Mouse (Mus musculus): Measurements from ENCODE around the gene Cnbd2. TPM values are rescaled to one million over a fixed set of nuclear protein-coding genes. Genes with fewer than 3 reads are reported as not detected.

The Cnbd2 gene
- 7.9 and 9.4 TPM in 2 replicates for polyA plus RNA-seq (2021; fragmentation: Nextera tagmentation)
- long read RNA-seq, experiment 1, partial matches to known transcripts, result 0 of 5 reads
- long read RNA-seq, experiment 1, other reads (novel, unspliced or antisense), result 4 of 5 reads
- long read RNA-seq, experiment 2, transcript Cnbd2-202 (10 exons, 1,758 nt), result major isoform, 10 of 33 reads
- long read RNA-seq, experiment 2, partial matches to known transcripts, result 2 of 33 reads
- long read RNA-seq, experiment 2, other reads (novel, unspliced or antisense), result 19 of 33 reads

GRCm38 (mm10) chr2:156312297-156312897, at the start of gene Cnbd2, which contains the start of gene Scand1:
Cnbd2 (plus strand) TSS chr2:156312299.
Scand1 (minus strand) TSS chr2:156312704.

DNA sequence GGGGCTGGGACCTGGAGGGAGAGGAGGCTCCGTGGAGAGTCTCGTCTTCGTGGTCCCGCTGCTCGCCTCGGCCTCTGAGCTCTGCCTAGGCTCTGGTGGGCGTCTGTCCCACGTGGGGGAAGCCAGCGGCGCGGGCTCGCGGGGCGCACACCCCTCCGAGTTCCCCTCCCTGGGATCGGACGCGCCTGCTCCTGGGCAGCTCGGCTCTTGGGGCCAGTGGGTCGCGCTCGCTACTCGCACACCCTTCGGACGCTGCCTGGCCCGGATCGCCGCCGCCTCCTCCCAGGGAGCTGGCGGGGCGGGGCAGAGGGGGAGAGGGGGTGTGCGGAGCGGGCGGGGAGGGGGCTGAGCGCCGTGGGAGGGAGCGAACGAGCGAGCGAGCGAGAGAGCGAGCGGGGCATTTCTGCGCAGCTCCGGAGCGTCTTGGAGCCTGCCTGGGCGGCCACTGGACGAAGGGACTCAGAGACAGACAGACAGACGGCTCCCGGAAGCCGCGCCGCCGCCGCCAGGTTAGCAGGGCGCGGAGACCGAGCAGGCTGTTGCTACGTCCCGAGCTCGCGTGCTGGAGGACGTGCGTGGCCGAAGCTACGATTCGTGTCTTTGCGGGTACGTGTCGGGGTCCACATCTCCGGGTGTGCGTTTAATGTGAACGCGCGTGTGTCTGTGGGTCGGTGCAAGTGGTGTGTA, 108.7 kb downstream of the Cnbd2 start, which contains the start of gene Epb41l1:
Gene Epb41l1 (plus strand): TSS at position 216 of the 687 bp plus-strand sequence.

Small RNA genes within 50 kb of the gene (microRNA-seq; reads per million reads assigned to microRNA genes)
- gene Gm22758 (not detected), gene Gm22759 (not detected)

Other genes with a start within 250 kb of the Cnbd2 start
- 2.9 and 3.6 TPM in 2 replicates for gene Spag4, start 247.1 kb upstream of the Cnbd2 start, polyA plus RNA-seq (2021; fragmentation: Nextera tagmentation)
- 12.4 and 13.4 TPM in 2 replicates for gene Cpne1, start 200.3 kb upstream of the Cnbd2 start, polyA plus RNA-seq (2021; fragmentation: Nextera tagmentation)
- gene Rbm12, start 200.3 kb upstream of the Cnbd2 start, polyA plus RNA-seq (2021; fragmentation: Nextera tagmentation), result 8.5 and 9.2 TPM in 2 replicates
- 6.0 and 6.5 TPM in 2 replicates for gene Gm28036, start 185.2 kb upstream of the Cnbd2 start, polyA plus RNA-seq (2021; fragmentation: Nextera tagmentation)
- 600 and 732 TPM in 2 replicates for gene Romo1, start 168.3 kb upstream of the Cnbd2 start, polyA plus RNA-seq (2021; fragmentation: Nextera tagmentation)
- 56.4 and 61.8 TPM in 2 replicates for gene Nfs1, start 168.1 kb upstream of the Cnbd2 start, polyA plus RNA-seq (2021; fragmentation: Nextera tagmentation)
- 239 and 242 TPM in 2 replicates for gene Rbm39, start 132.1 kb upstream of the Cnbd2 start, polyA plus RNA-seq (2021; fragmentation: Nextera tagmentation)
- 57.9 and 97.0 TPM in 2 replicates for gene Phf20, start 115.8 kb upstream of the Cnbd2 start, polyA plus RNA-seq (2021; fragmentation: Nextera tagmentation)
- gene Scand1, start 405 bp downstream of the Cnbd2 start, polyA plus RNA-seq (2021; fragmentation: Nextera tagmentation), result 138 and 165 TPM in 2 replicates
- 54.9 and 61.9 TPM in 2 replicates for gene Epb41l1, start 108.6 kb downstream of the Cnbd2 start, polyA plus RNA-seq (2021; fragmentation: Nextera tagmentation)
- gene Aar2, start 235.3 kb downstream of the Cnbd2 start, polyA plus RNA-seq (2021; fragmentation: Nextera tagmentation), result 39.0 and 39.7 TPM in 2 replicates